Mouse (Mus musculus) spleen, adult 2 months (tissue): ENCODE data around the gene Hist1h2bf. TPM values are rescaled to one million over a fixed set of nuclear protein-coding genes. Genes with fewer than 3 reads are reported as not detected.
A peak's percentile ranks its signal among the peaks of the same experiment; 100 is the strongest.
"Not testable (repeated sequence)": the region's sequence is repeated elsewhere in the genome, so short reads cannot be mapped to it uniquely, and the experiment has no call there.

Experiments used
- DNase-seq, 2 experiments: peaks; one replicate each; pipeline versions ENCODE4 v3.0.0 to v3.0.0-alpha.2; 2012 to 2021; ENCODE audit warnings: low spot score in 2 of 2, low read depth in 1 of 2
- H3K27ac ChIP-seq: fragments of 200-500 bp; 2 replicates; pipeline ENCODE4 v1.5.1; 2012; ENCODE audit warnings: low read length, inconsistent platforms; ENCODE audit not compliant: insufficient read depth
- H3K27me3 ChIP-seq: fragments of 200-500 bp; 2 replicates; pipeline ENCODE4 v1.6.1; 2012; ENCODE audit warnings: mild to moderate bottlenecking, moderate library complexity, low read length, inconsistent platforms; ENCODE audit not compliant: control insufficient read depth, insufficient read depth
- H3K36me3 ChIP-seq: fragments of 200-500 bp; 2 replicates; pipeline ENCODE4 v1.6.1; 2012; ENCODE audit warnings: mild to moderate bottlenecking, low read length, inconsistent platforms; ENCODE audit not compliant: control insufficient read depth, insufficient read depth
- H3K4me1 ChIP-seq: fragments of 200-500 bp; 2 replicates; pipeline ENCODE4 v1.6.1; 2011; ENCODE audit warnings: inconsistent platforms; ENCODE audit not compliant: control insufficient read depth, insufficient read depth, insufficient read length
- H3K4me3 ChIP-seq: fragments of 200-500 bp; 2 replicates; pipeline ENCODE4 v1.5.1; 2011; ENCODE audit warnings: mild to moderate bottlenecking, inconsistent platforms; ENCODE audit not compliant: insufficient read depth, insufficient read length; ENCODE audit errors: extremely low read depth
- CTCF ChIP-seq: fragments of 200-500 bp; IDR thresholded peaks from 2 replicates; pipeline ENCODE4 v1.5.1; 2011; ENCODE audit warnings: mild to moderate bottlenecking, inconsistent platforms; ENCODE audit not compliant: insufficient read depth, insufficient read length, insufficient replicate concordance; ENCODE audit errors: extremely low read depth
- POLR2A ChIP-seq: fragments of 200-500 bp; IDR thresholded peaks from 2 replicates; pipeline ENCODE4 v1.6.1; 2011; ENCODE audit warnings: low read depth, low read length, inconsistent platforms
- WGBS: fragments of 180-500 bp; shearing (Covaris S2); methylation state at CpG from one replicate; pipeline ENCODE4 v1.1.7; 2018; 5-methylcytosine and 5-hydroxymethylcytosine counted together
- polyA plus RNA-seq: library from polyadenylated mRNA; depleted of rRNA; stranded (reverse); fragments of >200 nt; gene quantifications from 2 replicates; pipeline ENCODE4 v1.2.3, GENCODE M21; 2012

Hist1h2bf gene
- polyA plus RNA-seq, 1 experiment, result 28.3 TPM

GRCm38 (mm10) chr13:23586099-23586939 lies 12.3 kb upstream of the Hist1h2bf start:
- Histone ChIP-seq H3K4me1 (peaks cover 3% of the 10 kb centered on the region; the same call in 1 of the 2 replicates), H3K27me3 (no peaks in the 10 kb centered on the region), H3K27ac (peak overlapping the region; percentile 55), H3K36me3 (no peaks in the 10 kb centered on the region), H3K4me3 (peak overlapping the region; percentile 47)
- no peak for TF ChIP-seq POLR2A
- TF ChIP-seq CTCF, result no peak
- DNase-seq, result no peak
- WGBS, result 4% methylated on average over 22 of the region's 22 CpGs

GRCm38 (mm10) chr13:23585442-23586098 lies 11.6 kb upstream of the Hist1h2bf start:
- peak; percentile 81 for TF ChIP-seq POLR2A
- Histone ChIP-seq H3K4me3 (peak overlapping the region; percentile 71), H3K27ac (peak overlapping the region; percentile 97)
- H3K36me3 ChIP-seq, H3K27me3 ChIP-seq, H3K4me1 ChIP-seq: not testable (repeated sequence)
- DNase-seq, result peak; percentile 43 to 89
- under 1% methylated on average over 33 of the region's 36 CpGs for WGBS

- no peaks in the 10 kb centered on the region for H3K27me3 ChIP-seq
- H3K36me3 ChIP-seq, result no peaks in the 10 kb centered on the region
- H3K4me1 ChIP-seq, result peaks cover 3% of the 10 kb centered on the region; the same call in 1 of the 2 replicates
- peak; percentile 73 for TF ChIP-seq POLR2A
- TF ChIP-seq CTCF, result no peak
- under 1% methylated on average over 21 of the region's 21 CpGs for WGBS
- H3K4me3 ChIP-seq, result peak overlapping the region; percentile 66
- H3K27ac ChIP-seq, result peak overlapping the region; percentile 97
- DNase-seq, result peak in 1 of 2 experiments; percentile 74
Observed at GRCm38 (mm10) chr13:23585029-23585441, 11.0 kb upstream of the Hist1h2bf start.

DNA sequence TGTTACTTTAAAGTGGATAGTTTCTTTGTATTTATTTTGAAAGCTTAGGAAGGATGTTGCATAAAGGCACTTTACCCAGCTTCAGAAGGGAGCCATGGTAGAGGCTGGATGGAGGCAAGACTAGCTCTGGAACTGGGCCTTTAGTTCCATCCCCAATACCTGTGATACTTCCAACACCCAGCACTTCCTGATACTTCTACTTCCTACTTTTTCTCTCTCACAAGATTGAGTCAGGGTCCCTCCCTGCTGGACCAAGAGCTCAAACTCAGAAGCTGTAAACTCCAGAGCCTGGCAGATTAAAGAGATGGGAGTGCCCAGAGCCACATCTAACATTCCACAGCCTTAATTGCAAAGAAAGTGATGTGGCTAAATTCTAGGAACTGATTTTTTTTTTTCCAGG lies 10.3 kb upstream of the Hist1h2bf start:
- Histone ChIP-seq H3K4me3 (peak overlapping the region; percentile 14; the same call in 1 of the 2 replicates), H3K27ac (peak overlapping the region; percentile 78), H3K27me3 (no peaks in the 10 kb centered on the region), H3K36me3 (no peaks in the 10 kb centered on the region), H3K4me1 (peaks cover 3% of the 10 kb centered on the region; the same call in 1 of the 2 replicates)
- no peak for TF ChIP-seq CTCF
- no peak for TF ChIP-seq POLR2A
- no peak for DNase-seq

DNA sequence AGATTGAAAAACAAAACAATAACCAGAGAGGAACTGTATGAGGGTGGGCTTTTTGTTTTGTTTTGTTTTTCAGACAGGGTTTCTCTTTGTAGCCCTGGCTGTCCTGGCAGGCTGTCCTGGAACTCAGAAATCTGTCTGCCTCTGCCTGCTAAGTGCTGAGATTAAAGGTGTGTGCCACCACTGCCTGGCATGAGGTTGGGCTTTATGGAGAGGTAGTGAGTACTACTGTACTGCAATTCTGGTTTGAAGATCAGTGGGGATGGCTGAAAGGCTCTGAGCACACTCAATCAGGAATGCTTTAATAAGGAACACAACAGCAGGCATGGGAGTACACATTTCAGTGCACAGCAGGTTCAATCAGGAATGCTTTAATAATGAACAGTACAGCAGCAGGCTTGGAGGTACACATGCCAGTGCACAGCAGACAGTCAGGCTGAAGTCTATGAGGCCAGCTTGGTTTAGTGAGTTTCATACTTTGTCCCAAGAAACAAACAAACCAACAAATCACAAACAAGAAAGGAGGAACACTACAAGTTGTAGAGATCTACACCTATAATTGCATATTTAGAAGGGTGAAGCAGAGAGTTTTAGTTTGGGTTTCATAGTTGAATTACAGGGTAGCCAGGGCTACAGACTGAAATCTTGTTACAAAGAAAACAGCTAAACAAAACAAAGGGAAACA lies 9.5 kb upstream of the Hist1h2bf start:
- Histone ChIP-seq H3K4me3 (no peak overlapping the region), H3K4me1 (peaks cover 3% of the 10 kb centered on the region; the same call in 1 of the 2 replicates), H3K27ac (no peak overlapping the region; the same call in 1 of the 2 replicates), H3K27me3 (no peaks in the 10 kb centered on the region), H3K36me3 (no peaks in the 10 kb centered on the region)
- no peak for DNase-seq
- TF ChIP-seq CTCF (no peak), POLR2A (no peak)

DNA sequence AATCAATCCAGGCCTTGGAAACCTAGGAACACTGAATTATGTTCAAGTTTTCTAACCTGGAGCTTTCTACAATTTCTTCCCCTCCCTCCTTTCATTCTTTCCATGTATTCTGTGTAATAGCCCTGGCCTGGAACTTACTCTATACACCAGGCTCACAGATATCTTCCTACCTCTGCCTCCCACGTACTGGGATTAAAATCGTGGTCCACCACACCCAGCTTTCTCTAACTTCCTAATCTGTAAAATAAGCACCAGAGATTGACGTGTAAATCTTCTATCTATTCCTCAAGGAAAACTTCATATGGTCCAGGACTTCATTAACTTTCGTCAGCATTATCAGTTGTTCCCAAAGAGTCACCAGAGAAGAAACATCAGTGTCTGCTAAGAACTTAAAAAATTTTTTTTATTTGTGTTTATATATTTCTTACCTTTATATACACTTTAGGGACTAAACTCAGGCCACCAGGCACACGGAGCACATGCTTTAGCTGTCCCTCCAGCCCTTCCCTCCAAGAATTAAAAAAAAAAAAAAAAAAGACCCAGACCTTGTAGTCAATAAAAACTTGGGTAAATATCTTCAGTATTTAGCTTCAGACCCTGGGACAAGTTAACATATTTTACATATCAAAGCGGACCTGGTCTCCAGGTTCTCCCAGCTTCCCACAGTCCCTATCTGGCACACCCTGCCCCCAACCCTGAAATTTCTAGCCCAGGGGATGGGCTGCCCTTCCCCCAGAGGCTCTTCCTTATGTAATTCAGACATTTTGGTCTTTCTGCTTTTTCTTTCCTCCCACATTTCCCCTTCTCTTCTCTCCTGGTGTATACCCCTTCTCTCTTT lies 8.4 kb upstream of the Hist1h2bf start:
- 29% methylated on average over 6 of the region's 6 CpGs for whole genome bisulfite sequencing
- Histone ChIP-seq H3K27ac (peak overlapping the region; percentile 57), H3K27me3 (no peaks in the 10 kb centered on the region), H3K4me1 (peaks cover 3% of the 10 kb centered on the region; the same call in 1 of the 2 replicates), H3K4me3 (peak overlapping the region; percentile 58; the same call in 1 of the 2 replicates), H3K36me3 (no peaks in the 10 kb centered on the region)
- DNase-seq, result no peak
- TF ChIP-seq CTCF (no peak), POLR2A (no peak)
